Mouse (Mus musculus) mouse trophoblast stem cell (cell line): ENCODE measurements around the gene Ankrd9.

Experiments used
- in situ Hi-C, 2 experiments: fragments of 300-500 bp; cut with MseI, MboI; formaldehyde crosslinking; loops; 2 replicates in 1 of 2; 3 replicates in 1 of 2; pipeline ENCODE4 v1.15.1; 2025

The Ankrd9 gene

DNA sequence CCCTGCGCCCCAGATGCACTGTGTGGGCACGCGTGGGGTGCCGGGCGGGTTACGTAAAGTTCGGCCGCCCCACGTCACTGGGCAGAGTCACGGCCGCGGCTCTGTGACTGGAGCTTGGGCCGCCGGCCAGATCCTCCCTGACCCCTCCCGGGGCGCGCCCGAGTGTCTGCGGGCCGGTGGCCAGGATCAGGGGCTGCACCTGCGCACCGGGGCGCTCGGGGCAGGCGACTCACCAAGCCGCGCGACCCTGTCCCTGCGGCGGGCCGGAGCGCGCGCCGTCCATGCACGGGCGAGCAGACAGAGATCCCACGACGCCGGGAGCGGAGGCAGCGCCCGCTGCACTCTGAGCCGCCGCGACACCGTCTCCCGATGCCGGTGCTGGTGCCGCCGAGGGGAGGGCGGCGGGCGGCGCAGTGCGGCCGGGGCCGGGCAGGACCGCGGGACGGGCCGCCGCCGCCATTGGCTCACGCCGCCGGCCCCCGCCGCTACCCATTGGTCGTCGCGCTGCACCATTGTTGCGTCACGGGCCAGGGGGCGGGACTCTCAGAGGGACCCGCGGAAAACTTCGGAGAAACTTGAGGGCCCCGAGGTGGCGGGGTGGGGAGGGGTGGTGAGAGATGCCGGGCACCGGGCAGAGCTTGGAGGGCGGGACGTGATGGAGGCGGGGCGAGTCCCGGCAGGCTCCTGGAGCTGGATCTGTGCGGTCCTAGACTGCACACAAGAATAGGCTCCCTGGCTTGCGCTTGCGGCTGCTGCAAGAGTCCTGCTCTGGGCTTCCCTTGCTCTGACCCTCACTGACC lies at the start of gene Ankrd9:
Ankrd9 (minus strand) TSS at position 434 of the 800 bp plus-strand sequence.
- in situ Hi-C loops = no loop called here

DNA sequence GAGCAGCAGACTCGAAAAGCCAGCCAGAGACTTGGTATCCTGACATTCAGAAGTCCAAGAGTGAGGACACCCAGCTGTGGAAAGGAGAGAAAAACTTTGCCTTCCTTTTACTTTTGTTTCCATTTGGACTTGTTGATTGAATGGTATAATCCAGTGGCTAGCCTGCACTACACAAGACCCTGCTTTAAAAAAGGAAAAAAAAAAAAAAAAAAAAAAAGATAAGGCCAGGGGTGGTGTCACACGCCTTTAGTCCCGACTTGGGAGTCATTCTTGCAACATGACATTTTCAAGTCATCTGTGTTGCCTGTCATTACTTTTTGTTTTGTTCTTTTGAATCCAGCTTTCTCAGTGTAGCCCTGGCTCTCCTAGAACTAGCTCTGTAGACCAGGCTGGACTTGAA lies 42.7 kb upstream of the Ankrd9 start:
- in situ Hi-C loops = no loop called here

DNA sequence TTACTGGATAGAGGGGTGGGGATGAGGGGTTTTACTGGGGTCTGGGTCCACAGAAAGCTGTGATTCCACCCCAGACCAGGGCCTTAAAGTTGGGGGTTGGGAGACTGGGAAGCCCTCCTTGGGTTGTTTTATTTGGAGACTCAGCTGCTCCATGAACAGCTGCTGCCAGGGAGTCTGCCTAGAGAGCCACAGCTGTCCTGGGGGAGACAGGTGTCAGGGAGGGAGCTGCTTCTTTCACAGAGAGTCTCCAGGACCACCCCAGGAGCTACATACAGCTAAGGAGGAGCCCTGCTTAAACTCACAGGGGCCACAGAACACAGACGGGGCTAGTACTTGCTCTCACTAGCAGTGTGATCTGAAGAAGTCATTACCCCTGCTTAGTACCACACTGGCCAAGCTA lies 42.3 kb upstream of the Ankrd9 start:
- in situ Hi-C loops = no loop called here

DNA sequence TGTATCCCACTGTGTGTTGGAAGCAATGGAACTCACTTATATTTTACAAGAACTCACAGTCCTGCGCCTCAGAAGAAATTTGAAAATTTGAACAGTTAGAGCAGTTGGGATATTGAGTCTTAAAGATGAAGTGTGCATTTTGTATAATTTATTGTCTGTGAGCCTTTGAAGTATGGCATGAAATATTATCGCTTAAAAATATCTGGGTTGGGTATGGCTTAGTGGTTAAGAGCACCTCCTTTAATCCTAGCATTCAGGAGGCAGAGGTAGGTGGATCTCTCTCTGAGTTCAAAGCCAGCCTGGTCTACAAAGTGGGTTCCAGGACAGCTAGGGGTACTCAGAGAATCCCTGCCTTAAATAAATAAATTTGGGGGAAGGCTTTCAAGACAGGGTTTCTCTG lies 40.2 kb upstream of the Ankrd9 start:
- in situ Hi-C loops = no loop called here

GRCm38 (mm10) chr12:111018068-111018467 lies 39.2 kb upstream of the Ankrd9 start:
- in situ Hi-C loops = no loop called here

DNA sequence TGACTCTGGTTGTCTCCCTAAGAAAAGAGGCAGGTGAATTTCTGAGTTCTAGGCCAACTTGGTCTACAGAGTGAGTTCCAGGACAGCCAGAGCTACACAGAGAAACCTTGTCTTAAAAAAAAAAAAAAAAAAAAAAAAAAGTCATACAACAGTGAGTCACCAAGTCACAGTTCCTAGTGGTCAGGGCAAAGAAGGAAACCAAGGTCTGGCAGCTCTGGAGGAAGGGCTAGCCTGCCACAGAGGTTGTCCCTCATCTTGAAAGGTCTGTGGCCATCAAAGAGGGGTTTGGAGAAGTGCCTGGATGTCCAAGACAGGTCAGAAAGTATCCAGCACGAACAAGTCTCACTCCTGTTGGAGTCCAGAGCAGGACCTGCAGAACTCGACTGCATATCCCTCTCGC lies 38.0 kb upstream of the Ankrd9 start:
- in situ Hi-C loops = no loop called here

- in situ Hi-C loops = no loop called here
Observed at GRCm38 (mm10) chr12:111009615-111010257, 30.9 kb upstream of the Ankrd9 start.

DNA sequence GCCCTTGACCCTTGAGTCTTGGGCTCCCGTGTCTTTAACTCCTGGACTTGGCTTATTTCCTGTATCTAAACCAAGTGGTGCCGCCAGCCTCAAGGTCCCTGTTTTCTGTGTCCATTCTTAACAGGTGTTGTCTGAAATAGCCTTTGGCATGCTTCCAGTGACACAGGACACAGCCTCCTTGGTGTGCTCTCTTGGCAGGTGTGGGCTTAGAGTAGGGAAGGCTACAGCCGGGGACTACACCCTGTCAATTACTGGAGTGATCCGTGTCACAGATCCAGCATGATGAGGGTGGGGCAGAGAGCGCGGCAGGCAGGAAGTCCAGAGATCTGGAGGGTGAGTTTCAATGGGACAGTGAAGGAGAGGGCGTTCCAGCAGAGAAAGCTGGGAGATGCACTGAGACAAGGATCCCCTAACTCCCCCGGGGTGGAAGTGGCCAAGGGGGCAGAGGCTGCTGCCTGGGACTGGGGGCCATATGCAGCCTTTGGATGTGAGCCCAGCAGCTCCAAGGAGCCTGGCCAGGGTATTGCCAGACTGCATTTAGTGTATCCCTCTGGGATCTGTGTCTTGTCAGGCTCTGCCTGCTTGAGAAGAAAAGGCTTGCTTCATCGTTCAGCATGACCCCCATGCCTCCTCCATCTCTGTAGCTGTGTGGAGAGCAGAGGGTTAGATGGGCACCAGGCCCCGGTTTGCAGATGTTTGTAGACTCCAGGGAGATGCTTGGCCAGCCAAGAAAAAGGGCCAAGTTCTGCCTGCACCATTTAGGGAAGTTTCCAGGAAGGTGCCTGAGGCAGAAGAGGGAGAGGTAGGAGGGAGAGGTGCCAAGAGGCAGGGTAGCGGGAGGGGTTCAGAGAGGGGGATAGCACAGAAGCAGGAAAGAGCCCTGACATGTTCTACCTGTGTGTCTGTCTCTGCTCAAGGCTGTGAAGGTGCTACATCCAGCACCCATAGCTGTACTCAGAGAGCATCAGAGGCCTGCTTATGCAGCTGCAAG lies 30.0 kb upstream of the Ankrd9 start:
- in situ Hi-C loops = no loop called here

DNA sequence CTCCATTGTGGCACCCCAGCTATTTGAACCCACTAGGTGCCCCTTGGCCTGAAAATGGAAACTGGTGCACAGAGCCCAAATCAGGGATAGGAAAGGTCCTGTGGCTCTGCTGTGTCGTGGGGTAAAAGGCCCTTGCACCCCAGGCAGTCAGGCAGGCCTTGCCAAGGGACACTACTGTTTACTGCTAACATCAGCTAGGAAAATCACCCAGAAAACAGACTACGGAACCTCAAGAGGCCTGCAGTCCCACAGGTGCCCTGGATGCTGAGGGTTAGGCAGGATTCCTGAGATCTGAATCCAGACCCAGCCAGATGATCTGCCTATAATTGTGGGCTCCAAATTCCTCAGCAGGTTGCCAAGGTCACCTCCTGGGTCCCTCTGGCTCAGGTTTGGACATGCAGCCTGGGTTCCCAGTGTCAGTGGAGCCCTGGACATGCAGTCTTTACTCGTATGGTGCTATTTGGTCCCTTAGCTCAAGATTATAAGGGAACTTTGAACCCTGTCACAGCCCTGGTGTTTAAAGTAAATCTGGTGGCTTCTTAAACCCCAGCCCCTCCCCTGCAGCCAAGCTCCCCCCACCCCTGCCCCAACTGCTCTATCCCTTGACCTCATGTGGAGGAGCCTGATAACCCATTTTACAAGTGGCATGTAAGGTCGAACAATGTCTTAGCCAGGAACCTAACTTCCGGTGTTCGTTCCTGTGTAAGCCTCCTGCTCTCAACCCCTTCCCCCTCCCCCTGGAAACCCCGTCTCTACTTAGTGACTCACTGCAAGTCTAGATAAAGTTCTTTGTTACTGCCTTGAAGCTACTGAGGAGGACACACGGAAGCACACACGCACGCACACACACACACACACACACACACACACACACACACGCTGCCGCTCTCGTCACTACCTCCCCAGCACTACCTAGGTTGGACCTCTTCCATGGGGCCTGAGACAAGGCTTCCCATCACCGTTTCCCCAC lies 28.6 kb upstream of the Ankrd9 start:
- in situ Hi-C loops = no loop called here

- in situ Hi-C loops = no loop called here
Observed at GRCm38 (mm10) chr12:111006339-111006738, 27.5 kb upstream of the Ankrd9 start.

GRCm38 (mm10) chr12:111005803-111006202 lies 27.0 kb upstream of the Ankrd9 start:
- in situ Hi-C loops = no loop called here

- in situ Hi-C loops = no loop called here
Observed at GRCm38 (mm10) chr12:111004142-111004541, 25.3 kb upstream of the Ankrd9 start.

GRCm38 (mm10) chr12:111000956-111001355 lies 22.1 kb upstream of the Ankrd9 start:
- in situ Hi-C loops = no loop called here

- in situ Hi-C loops = no loop called here
Observed at GRCm38 (mm10) chr12:110999820-111000219, 21.0 kb upstream of the Ankrd9 start.

GRCm38 (mm10) chr12:110998092-110998491 lies 19.3 kb upstream of the Ankrd9 start:
- in situ Hi-C loops = no loop called here

- in situ Hi-C loops = no loop called here
Observed at GRCm38 (mm10) chr12:110994666-110995065, 15.8 kb upstream of the Ankrd9 start.

GRCm38 (mm10) chr12:110993226-110993625 lies 14.4 kb upstream of the Ankrd9 start:
- in situ Hi-C loops = no loop called here

DNA sequence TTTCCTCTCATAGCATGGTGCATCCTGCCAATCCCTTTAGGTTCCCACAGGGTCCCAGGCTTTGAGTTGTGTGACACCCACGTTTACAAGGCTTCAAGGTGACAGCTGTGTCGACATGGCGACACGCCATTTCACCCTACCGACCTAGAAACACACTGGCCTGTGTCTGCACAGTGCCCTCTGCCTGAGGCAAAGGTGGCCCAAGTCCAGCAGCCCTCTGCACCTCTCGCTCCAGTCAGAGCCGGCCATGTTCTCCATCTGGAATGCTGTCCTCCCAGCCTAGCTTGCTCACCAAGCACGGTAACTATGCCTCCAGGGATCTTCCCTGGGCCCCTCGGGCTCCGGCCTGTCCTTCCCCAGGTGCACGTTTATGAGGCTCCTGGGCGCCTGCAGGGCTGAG lies 13.9 kb upstream of the Ankrd9 start:
- in situ Hi-C loops = no loop called here

DNA sequence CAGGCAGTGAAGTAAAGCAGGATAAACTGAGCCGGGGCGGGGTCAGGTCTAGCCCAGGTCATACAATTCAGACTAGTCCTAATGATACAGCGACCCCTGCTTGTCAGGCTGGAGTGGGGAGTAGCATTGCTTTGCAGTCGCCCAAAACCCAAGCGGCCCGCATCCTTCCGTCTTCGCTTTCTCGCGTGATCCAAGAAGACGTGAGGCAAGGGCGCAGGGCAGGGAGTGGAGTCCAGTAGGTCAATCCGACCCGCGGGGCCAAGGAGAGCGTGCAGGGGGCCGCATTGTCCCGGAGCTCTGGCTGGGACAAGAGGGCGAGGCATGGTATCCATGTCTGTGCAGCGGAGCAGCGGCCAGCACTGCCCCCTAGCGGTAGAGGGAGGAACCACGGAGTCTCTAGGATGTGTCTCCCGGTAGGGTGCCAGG lies 13.3 kb upstream of the Ankrd9 start:
- in situ Hi-C loops = no loop called here

DNA sequence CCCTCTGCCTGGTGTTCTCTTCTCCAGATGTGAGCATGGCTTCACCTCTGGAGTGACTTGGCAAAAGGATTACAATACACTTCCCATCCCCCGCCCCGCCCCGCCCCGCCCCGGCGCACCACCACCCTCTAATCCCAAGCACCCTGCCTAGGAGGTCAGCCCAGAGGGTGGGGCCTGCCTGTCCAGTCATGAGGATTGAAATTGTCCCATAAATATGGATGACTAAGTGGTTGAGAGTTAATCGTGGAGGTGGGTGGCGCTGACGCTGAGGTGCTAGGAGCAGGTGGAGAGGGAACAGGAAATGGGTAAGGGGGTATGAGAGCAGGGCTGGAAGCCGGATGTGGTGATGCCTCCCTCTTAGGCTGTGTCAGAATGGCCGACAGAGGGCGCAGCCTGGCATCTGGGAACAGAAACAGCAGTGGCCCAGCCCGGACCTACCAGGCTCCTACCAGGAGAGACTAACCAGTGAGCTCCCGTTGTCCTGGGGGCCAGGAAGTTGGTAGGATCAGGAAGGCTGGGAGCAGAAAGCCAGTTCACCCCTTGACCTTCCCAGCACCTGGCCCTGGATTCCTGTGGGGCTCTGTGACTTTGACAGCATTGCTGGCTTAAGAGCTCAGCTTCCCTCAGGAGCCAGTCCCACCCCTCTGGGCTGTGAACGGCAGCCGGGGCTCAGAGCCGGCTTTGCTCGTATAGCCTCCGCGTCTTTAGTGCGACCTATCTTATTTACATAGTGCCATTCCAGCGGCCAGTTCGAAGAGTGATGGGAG lies 12.7 kb upstream of the Ankrd9 start:
- in situ Hi-C loops = no loop called here
